Mouse (Mus musculus) intestine, embryonic 16.5 days (tissue): ENCODE measurements around the gene Ifi27l2b. TPM values are rescaled to one million over a fixed set of nuclear protein-coding genes. Genes with fewer than 3 reads are reported as not detected.
"Not testable (repeated sequence)": the region's sequence is repeated elsewhere in the genome, so short reads cannot be mapped to it uniquely, and the experiment has no call there.

ENCODE experiments used
- ATAC-seq: fragments of 200-750 bp; cut with Nextera tagmentation; 2 replicates; pipeline ENCODE4 v1.8.0; 2017; ENCODE audit warnings: moderate TSS enrichment, moderate library complexity
- H3K27ac ChIP-seq: fragments of 300-500 bp; sonication (generic); 2 replicates; pipeline ENCODE4 v1.5.1; 2014; ENCODE audit warnings: mild to moderate bottlenecking, low read length
- H3K27me3 ChIP-seq: fragments of 300-500 bp; sonication (generic); replicated peaks from 2 replicates; pipeline ENCODE4 v1.6.1; 2014; ENCODE audit warnings: low read length, control low read depth, mixed read lengths; ENCODE audit not compliant: control insufficient read depth, insufficient read depth
- H3K36me3 ChIP-seq: fragments of 300-500 bp; sonication (generic); 2 replicates; pipeline ENCODE4 v1.6.1; 2014; ENCODE audit warnings: low read length, control low read depth; ENCODE audit not compliant: control insufficient read depth, insufficient read depth
- H3K4me1 ChIP-seq: fragments of 300-500 bp; sonication (generic); 2 replicates; pipeline ENCODE4 v1.6.1; 2014; ENCODE audit warnings: low read length, control low read depth, mixed read lengths; ENCODE audit not compliant: control insufficient read depth, insufficient read depth
- H3K4me2 ChIP-seq: fragments of 300-500 bp; sonication (generic); 2 replicates; pipeline ENCODE4 v1.6.1; 2014; ENCODE audit warnings: low read depth, low read length, control low read depth
- H3K4me3 ChIP-seq: fragments of 300-500 bp; sonication (generic); 2 replicates; pipeline ENCODE4 v1.5.1; 2014; ENCODE audit warnings: mild to moderate bottlenecking, low read length
- H3K9ac ChIP-seq: fragments of 300-500 bp; sonication (generic); 2 replicates; pipeline ENCODE4 v1.6.1; 2014; ENCODE audit warnings: low read depth, low read length
- H3K9me3 ChIP-seq: fragments of 300-500 bp; sonication (generic); 2 replicates; pipeline ENCODE4 v1.6.1; 2016; ENCODE audit warnings: low read length, control low read depth; ENCODE audit not compliant: control insufficient read depth
- WGBS: fragments of 180-500 bp; shearing (Covaris S2); extraction: QIAGEN DNeasy Blood & Tissue Kit; methylation state at CpG from one replicate; pipeline ENCODE4 v1.1.7; 2014; 5-methylcytosine and 5-hydroxymethylcytosine counted together
- polyA plus RNA-seq: library from polyadenylated mRNA; unstranded; fragments of >200 nt; fragmentation: Nextera tagmentation; extraction: Ambion mirVana; gene quantifications from 2 replicates; pipeline ENCODE4 v1.2.1, GENCODE M21; 2015

Gene Ifi27l2b
- polyA plus RNA-seq, 1 experiment from 2014 or later = 66.6 TPM

- Histone ChIP-seq H3K4me1 (no peaks in the 10 kb centered on the region), H3K36me3 (no peaks in the 10 kb centered on the region), H3K9me3 (no peaks in the 10 kb centered on the region), H3K4me2 (no peak overlapping the region), H3K4me3 (no peak overlapping the region), H3K27me3 (no peaks in the 10 kb centered on the region), H3K9ac (no peak overlapping the region), H3K27ac (no peak overlapping the region)
- WGBS = 74% methylated on average over 3 of the region's 3 CpGs
- ATAC-seq = no peak
Observed at GRCm38 (mm10) chr12:103445060-103445459, 12.0 kb downstream of the Ifi27l2b start.

GRCm38 (mm10) chr12:103444261-103444660 lies 12.8 kb downstream of the Ifi27l2b start:
- H3K36me3 ChIP-seq, H3K4me1 ChIP-seq, ATAC-seq, H3K9me3 ChIP-seq, H3K27ac ChIP-seq, H3K27me3 ChIP-seq, H3K4me3 ChIP-seq, H3K4me2 ChIP-seq, H3K9ac ChIP-seq: not testable (repeated sequence)
- whole genome bisulfite sequencing = 30% methylated on average over 6 of the region's 7 CpGs

GRCm38 (mm10) chr12:103443524-103443923 lies 13.5 kb downstream of the Ifi27l2b start, which contains the start of gene Ifi27l2a:
Ifi27l2a (minus strand) TSS chr12:103443680.
- Histone ChIP-seq H3K27me3 (no peaks in the 10 kb centered on the region), H3K9ac (no peak within 1 kb of the TSS), H3K9me3 (no peaks in the 10 kb centered on the region), H3K27ac (no peak within 1 kb of the TSS), H3K4me1 (no peaks in the 10 kb centered on the region), H3K36me3 (no peaks in the 10 kb centered on the region), H3K4me2 (no peak within 1 kb of the TSS), H3K4me3 (no peak within 1 kb of the TSS)
- no peak for ATAC-seq
- WGBS = 50% methylated on average over 3 of the region's 3 CpGs

- ATAC-seq = no peak
- Histone ChIP-seq H3K27ac (no peak overlapping the region), H3K9ac (no peak overlapping the region), H3K4me1 (0 out of 2 replicates have a peak, but pooled peaks cover 3% of the 10 kb centered on the region), H3K36me3 (no peaks in the 10 kb centered on the region), H3K4me3 (no peak overlapping the region), H3K27me3 (no peaks in the 10 kb centered on the region), H3K4me2 (no peak overlapping the region), H3K9me3 (no peaks in the 10 kb centered on the region)
- 83% methylated on average over 1 of the region's 1 CpGs for WGBS
Observed at GRCm38 (mm10) chr12:103437601-103438000, 19.4 kb downstream of the Ifi27l2b start.

- ATAC-seq = 0 out of 2 replicates have a peak, but pooled peaks have one; percentile 15
- peak overlapping the region; percentile 78; the same call in 1 of the 2 replicates for H3K27ac ChIP-seq
- peak overlapping the region; percentile 39 for H3K4me2 ChIP-seq
- H3K4me3 ChIP-seq = no peak overlapping the region
- H3K9me3 ChIP-seq = no peaks in the 10 kb centered on the region
- 0 out of 2 replicates have a peak, but pooled peaks cover 3% of the 10 kb centered on the region for H3K4me1 ChIP-seq
- no peaks in the 10 kb centered on the region for H3K36me3 ChIP-seq
- no peak overlapping the region for H3K9ac ChIP-seq
- H3K27me3 ChIP-seq = no peaks in the 10 kb centered on the region
Observed at GRCm38 (mm10) chr12:103434861-103435260, 22.2 kb downstream of the Ifi27l2b start.

- ATAC-seq = peak; percentile 96
- Histone ChIP-seq H3K9me3 (no peaks in the 10 kb centered on the region), H3K27me3 (no peaks in the 10 kb centered on the region), H3K4me1 (0 out of 2 replicates have a peak, but pooled peaks cover 3% of the 10 kb centered on the region), H3K36me3 (no peaks in the 10 kb centered on the region), H3K27ac (peak within 1 kb of the TSS; percentile 78), H3K4me2 (peak within 1 kb of the TSS; percentile 39), H3K4me3 (peak within 1 kb of the TSS; percentile 23), H3K9ac (peak within 1 kb of the TSS; percentile 38; the same call in 1 of the 2 replicates)
- WGBS = 44% methylated on average over 8 of the region's 8 CpGs
Observed at GRCm38 (mm10) chr12:103433986-103434731, 22.9 kb downstream of the Ifi27l2b start, which contains the start of gene Ifi27. Ifi27 (plus strand) TSS chr12:103434211.

GRCm38 (mm10) chr12:103433430-103433829 lies 23.6 kb downstream of the Ifi27l2b start:
- no peaks in the 10 kb centered on the region for H3K9me3 ChIP-seq
- no peak overlapping the region for H3K9ac ChIP-seq
- ATAC-seq = no peak
- 76% methylated on average over 2 of the region's 2 CpGs for WGBS
- H3K4me2 ChIP-seq = no peak overlapping the region
- no peaks in the 10 kb centered on the region for H3K27me3 ChIP-seq
- no peak overlapping the region for H3K4me3 ChIP-seq
- H3K36me3 ChIP-seq = no peaks in the 10 kb centered on the region
- H3K27ac ChIP-seq = 0 out of 2 replicates have a peak overlapping the region, but pooled peaks have one; percentile 49
- H3K4me1 ChIP-seq = 0 out of 2 replicates have a peak, but pooled peaks cover 3% of the 10 kb centered on the region

- WGBS = 91% methylated on average over 7 of the region's 7 CpGs
- Histone ChIP-seq H3K4me1 (peaks cover 21% of the 10 kb centered on the region), H3K9me3 (no peaks in the 10 kb centered on the region), H3K4me2 (no peak overlapping the region), H3K9ac (no peak overlapping the region), H3K4me3 (no peak overlapping the region), H3K27ac (no peak overlapping the region), H3K27me3 (no peaks in the 10 kb centered on the region), H3K36me3 (peaks cover 6% of the 10 kb centered on the region; the same call in 1 of the 2 replicates)
- no peak for ATAC-seq
Observed at GRCm38 (mm10) chr12:103426710-103427109, 30.3 kb downstream of the Ifi27l2b start.

- Histone ChIP-seq H3K9ac (peak within 1 kb of the TSS; percentile 83), H3K4me1 (peaks cover 26% of the 10 kb centered on the region), H3K27ac (no peak within 1 kb of the TSS), H3K36me3 (peaks cover 6% of the 10 kb centered on the region; the same call in 1 of the 2 replicates), H3K9me3 (no peaks in the 10 kb centered on the region), H3K27me3 (no peaks in the 10 kb centered on the region), H3K4me3 (peak within 1 kb of the TSS; percentile 89), H3K4me2 (peak within 1 kb of the TSS; percentile 89)
- WGBS = under 1% methylated on average over 33 of the region's 33 CpGs
- ATAC-seq = peak; percentile 100
Observed at GRCm38 (mm10) chr12:103425729-103426470, 31.1 kb downstream of the Ifi27l2b start, which contains the start of gene Ddx24. Ddx24 (minus strand) TSS chr12:103425830.
